Mouse (Mus musculus) stomach, postnatal 0 days (tissue): ENCODE results near the gene Isoc2a. TPM values are rescaled to one million over a fixed set of nuclear protein-coding genes. Genes with fewer than 3 reads are reported as not detected.

Source experiments
- ATAC-seq: fragments of 200-750 bp; cut with Nextera tagmentation; 2 replicates; pipeline ENCODE4 v1.8.0; 2017; ENCODE audit not compliant: low FRiP score, low TSS enrichment
- DNase-seq: peaks from one replicate; pipeline ENCODE4 v3.0.0-alpha.2; 2016; ENCODE audit warnings: low spot score
- H3K27ac ChIP-seq: fragments of 300-500 bp; sonication (generic); replicated peaks from 2 replicates; pipeline ENCODE4 v1.5.1; 2014; ENCODE audit warnings: mild to moderate bottlenecking, control low read depth
- H3K27me3 ChIP-seq: fragments of 300-500 bp; sonication (generic); 2 replicates; pipeline ENCODE4 v1.6.1; 2014; ENCODE audit warnings: low read length; ENCODE audit not compliant: control insufficient read depth, insufficient read depth
- H3K36me3 ChIP-seq: fragments of 300-500 bp; sonication (generic); 2 replicates; pipeline ENCODE4 v1.6.1; 2014; ENCODE audit warnings: low read length, mixed read lengths; ENCODE audit not compliant: control insufficient read depth, insufficient read depth
- H3K4me1 ChIP-seq: fragments of 300-500 bp; sonication (generic); replicated peaks from 2 replicates; pipeline ENCODE4 v1.6.1; 2014; ENCODE audit warnings: antibody characterized with exemption; ENCODE audit not compliant: control insufficient read depth, insufficient read depth
- H3K4me2 ChIP-seq: fragments of 300-500 bp; sonication (generic); replicated peaks from 2 replicates; pipeline ENCODE4 v1.6.1; 2014; ENCODE audit warnings: low read depth, mild to moderate bottlenecking, control low read depth, moderate library complexity
- H3K4me3 ChIP-seq: fragments of 300-500 bp; sonication (generic); 2 replicates; pipeline ENCODE4 v1.5.1; 2014; ENCODE audit warnings: low read depth, low read length, control low read depth
- H3K9ac ChIP-seq: fragments of 300-500 bp; sonication (generic); 2 replicates; pipeline ENCODE4 v1.6.1; 2014; ENCODE audit warnings: mild to moderate bottlenecking, low read length, control low read depth, mixed read lengths
- H3K9me3 ChIP-seq: fragments of 300-500 bp; sonication (generic); 2 replicates; pipeline ENCODE4 v1.6.1; 2016; ENCODE audit warnings: low read length; ENCODE audit not compliant: control insufficient read depth
- CTCF ChIP-seq: IDR thresholded peaks from 2 replicates; pipeline ENCODE4 v1.5.1; 2016; ENCODE audit warnings: antibody characterized with exemption, low read depth, mild to moderate bottlenecking, moderate library complexity
- EP300 ChIP-seq: optimal IDR thresholded peaks from 2 replicates; pipeline ENCODE3; 2016; ENCODE audit warnings: antibody characterized with exemption
- WGBS: fragments of 180-500 bp; shearing (Covaris S2); extraction: QIAGEN DNeasy Blood & Tissue Kit; methylation state at CpG from one replicate; pipeline ENCODE4 v1.1.7; 2014; 5-methylcytosine and 5-hydroxymethylcytosine counted together
- polyA plus RNA-seq: library from polyadenylated mRNA; unstranded; fragments of >200 nt; fragmentation: Nextera tagmentation; extraction: Ambion mirVana; gene quantifications from 2 replicates; pipeline ENCODE4 v1.2.1, GENCODE M21; 2015

The Isoc2a gene
- polyA plus RNA-seq, 1 experiment from 2014 or later = 0.67 TPM

GRCm38 (mm10) chr7:4895186-4895585 lies 18.2 kb downstream of the Isoc2a start:
- Histone ChIP-seq H3K4me1 (0 out of 2 replicates have a peak, but pooled peaks cover 2% of the 10 kb centered on the region), H3K4me2 (no peak overlapping the region), H3K4me3 (no peak overlapping the region), H3K9me3 (no peaks in the 10 kb centered on the region), H3K27ac (no peak overlapping the region), H3K36me3 (no peaks in the 10 kb centered on the region), H3K9ac (no peak overlapping the region), H3K27me3 (no peaks in the 10 kb centered on the region)
- WGBS = 57% methylated on average over 10 of the region's 11 CpGs
- no peak for ATAC-seq
- DNase-seq = no peak
- no peak for TF ChIP-seq EP300
- no peak for TF ChIP-seq CTCF

- no peak for DNase-seq
- TF ChIP-seq CTCF (no peak), EP300 (no peak)
- H3K9ac ChIP-seq = peak overlapping the region; percentile 13; the same call in 1 of the 2 replicates
- no peaks in the 10 kb centered on the region for H3K36me3 ChIP-seq
- no peak overlapping the region for H3K27ac ChIP-seq
- H3K4me3 ChIP-seq = peak overlapping the region; percentile 22
- 20% methylated on average over 18 of the region's 18 CpGs for WGBS
- peak; percentile 39; the same call in 1 of the 2 replicates for ATAC-seq
- no peaks in the 10 kb centered on the region for H3K27me3 ChIP-seq
- no peaks in the 10 kb centered on the region for H3K9me3 ChIP-seq
- 0 out of 2 replicates have a peak, but pooled peaks cover 2% of the 10 kb centered on the region for H3K4me1 ChIP-seq
- H3K4me2 ChIP-seq = peak overlapping the region; percentile 48
Observed at GRCm38 (mm10) chr7:4898851-4899648, 22.1 kb downstream of the Isoc2a start.

GRCm38 (mm10) chr7:4899649-4900522 lies 22.9 kb downstream of the Isoc2a start:
- ATAC-seq = no peak
- Histone ChIP-seq H3K9ac (peak overlapping the region; percentile 13; the same call in 1 of the 2 replicates), H3K27me3 (no peaks in the 10 kb centered on the region), H3K27ac (no peak overlapping the region), H3K4me2 (peak overlapping the region; percentile 48), H3K36me3 (no peaks in the 10 kb centered on the region), H3K4me3 (peak overlapping the region; percentile 22), H3K4me1 (0 out of 2 replicates have a peak, but pooled peaks cover 2% of the 10 kb centered on the region), H3K9me3 (no peaks in the 10 kb centered on the region)
- WGBS = 10% methylated on average over 19 of the region's 19 CpGs
- TF ChIP-seq CTCF (peak; percentile 20; the same call in 1 of the 2 replicates), EP300 (no peak)
- no peak for DNase-seq

- TF ChIP-seq CTCF (no peak), EP300 (no peak)
- WGBS = 28% methylated on average over 11 of the region's 11 CpGs
- Histone ChIP-seq H3K9me3 (no peaks in the 10 kb centered on the region), H3K4me3 (no peak overlapping the region), H3K4me2 (peak overlapping the region; percentile 48), H3K27me3 (no peaks in the 10 kb centered on the region), H3K9ac (no peak overlapping the region), H3K27ac (no peak overlapping the region), H3K4me1 (0 out of 2 replicates have a peak, but pooled peaks cover 2% of the 10 kb centered on the region), H3K36me3 (no peaks in the 10 kb centered on the region)
- ATAC-seq (no peak), DNase-seq (no peak)
Observed at GRCm38 (mm10) chr7:4900523-4900851, 23.5 kb downstream of the Isoc2a start.

GRCm38 (mm10) chr7:4901171-4901570 lies 24.2 kb downstream of the Isoc2a start:
- DNase-seq (peak; percentile 63), ATAC-seq (no peak)
- Histone ChIP-seq H3K4me2 (no peak overlapping the region), H3K9me3 (no peaks in the 10 kb centered on the region), H3K9ac (no peak overlapping the region), H3K4me3 (no peak overlapping the region), H3K4me1 (0 out of 2 replicates have a peak, but pooled peaks cover 2% of the 10 kb centered on the region), H3K36me3 (no peaks in the 10 kb centered on the region), H3K27me3 (no peaks in the 10 kb centered on the region), H3K27ac (no peak overlapping the region)
- TF ChIP-seq EP300 (no peak), CTCF (peak; percentile 68)
- WGBS = 56% methylated on average over 8 of the region's 8 CpGs
